Mouse (Mus musculus) layer of hippocampus, adult 6 months (tissue): ENCODE results near the gene Guf1. TPM values are rescaled to one million over a fixed set of nuclear protein-coding genes. Genes with fewer than 3 reads are reported as not detected.

Experiments used
- long read RNA-seq, 2 experiments: library from polyadenylated mRNA; unstranded; transcript quantifications; one replicate each; pipeline ENCODE4 v2.0.0; 2019 to 2020
- polyA plus RNA-seq: library from polyadenylated mRNA; unstranded; fragments of <200 nt; fragmentation: Nextera tagmentation; gene quantifications from 2 replicates; pipeline ENCODE4 v1.2.3, GENCODE M21; 2021

The Guf1 gene
- polyA plus RNA-seq, result 5.8 and 5.9 TPM in 2 replicates
- long read RNA-seq, experiment 1, partial matches to known transcripts, result 1 of 12 reads
- long read RNA-seq, experiment 1, other reads (novel, unspliced or antisense), result 4 of 12 reads
- long read RNA-seq, experiment 2, transcript Guf1-207 (15 exons, 3,091 nt), result minor isoform, 17 of 131 reads
- long read RNA-seq, experiment 2, transcript Guf1-205 (11 exons, 1,752 nt), result major isoform, 32 of 131 reads
- long read RNA-seq, experiment 2, transcript Guf1-201 (15 exons, 1,769 nt), result minor isoform, 5 of 131 reads
- long read RNA-seq, experiment 2, transcript Guf1-202 (17 exons, 3,433 nt), result minor isoform, 31 of 131 reads
- long read RNA-seq, experiment 2, partial matches to known transcripts, result 14 of 131 reads
- long read RNA-seq, experiment 2, other reads (novel, unspliced or antisense), result 30 of 131 reads

GRCm38 (mm10) chr5:69556628-69557403 lies at the start of gene Guf1:
Gene Guf1 (plus strand): TSS chr5:69556923.

GRCm38 (mm10) chr5:69542489-69542888 lies 14.2 kb upstream of the Guf1 start, which contains the start of gene Yipf7:
Gene Yipf7 (minus strand): TSS chr5:69542648.

GRCm38 (mm10) chr5:69591640-69592461 lies 35.1 kb downstream of the Guf1 start, which contains the start of gene Gnpda2:
Gene Gnpda2 (minus strand): TSS chr5:69592340.

Other genes with a start within 250 kb of the Guf1 start
- 4.1 and 5.0 TPM in 2 replicates for gene Kctd8, start 215.2 kb upstream of the Guf1 start, polyA plus RNA-seq
- not detected in 2 replicates for gene Yipf7, start 14.3 kb upstream of the Guf1 start, polyA plus RNA-seq
- 36.8 and 43.6 TPM in 2 replicates for gene Gnpda2, start 35.4 kb downstream of the Guf1 start, polyA plus RNA-seq